ENCODE assay signal across 8 mouse cellular contexts in the genomic region with DNA sequence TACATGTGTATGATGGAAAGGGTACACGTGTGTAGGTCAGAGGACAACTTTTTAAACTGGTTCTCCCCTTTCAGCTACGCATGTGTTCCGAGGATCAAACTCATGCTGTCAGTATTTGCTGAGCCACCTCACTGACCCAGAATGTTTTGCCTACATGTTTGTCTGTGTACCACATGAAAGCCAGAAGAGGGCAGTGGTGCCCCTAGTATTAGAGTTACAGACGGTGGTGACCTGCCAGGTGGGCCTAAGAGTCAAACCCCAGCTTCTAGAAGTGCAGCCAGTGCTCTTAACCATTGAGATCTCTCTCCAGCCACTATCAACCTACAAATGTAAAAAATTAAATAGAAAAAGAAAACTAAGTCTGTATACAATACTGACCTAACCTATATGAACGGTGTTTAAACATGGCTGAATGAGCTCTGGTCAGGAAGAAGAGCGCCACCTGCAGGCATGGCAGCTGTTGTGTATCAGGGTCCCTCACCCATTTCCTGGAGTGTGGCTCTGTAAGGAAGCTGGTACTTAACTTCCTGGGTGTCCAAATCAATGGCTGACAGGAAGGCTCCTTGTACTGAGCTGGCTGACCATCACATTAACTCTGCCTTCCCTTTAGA. TPM values are rescaled to one million over a fixed set of nuclear protein-coding genes. Genes with fewer than 3 reads are reported as not detected.
DNase-seq lines count a peak whose midpoint lies in the region; ATAC-seq lines count a peak whose summit lies in the region.

No protein-coding gene starts in this region.

- peak; percentile 26 for DNase-seq in gastrocnemius, postnatal 10 days
- no peak for DNase-seq in gastrocnemius, postnatal 25 days
- DNase-seq in right cerebral cortex, postnatal 4 days: peak; percentile 58
- DNase-seq in right cerebral cortex, postnatal 36 days (ENCODE audit: low spot score in 2 of 2): no peak
- peak; percentile 43 for DNase-seq in c-Kit-positive CD71-negative TER-119-negative erythroid progenitor cells, embryonic 14.5 days (ENCODE audit: low read depth)
- peak; percentile 13 for DNase-seq in liver, embryonic 13.5 days
- peak; percentile 39 to 46 for DNase-seq in thymus, postnatal 36 days
- DNase-seq in cerebellum, adult 11 months: no peak

- H3K36me3 ChIP-seq in liver, embryonic 13.5 days: peaks cover 92% of the 10 kb centered on the region

- no peak overlapping the region for H3K4me3 ChIP-seq in liver, embryonic 13.5 days (replicated peaks)

- no peaks in the 10 kb centered on the region for H3K27me3 ChIP-seq in liver, embryonic 13.5 days

- WGBS in liver, embryonic 13.5 days (ENCODE audit: insufficient replicate concordance): 82% methylated on average over 6 of the region's 6 CpGs

- no peaks in the 10 kb centered on the region for H3K9me3 ChIP-seq in liver, embryonic 13.5 days (replicated peaks)

- no peak overlapping the region for H3K4me2 ChIP-seq in liver, embryonic 13.5 days

- H3K9ac ChIP-seq in liver, embryonic 13.5 days: no peak overlapping the region

- H3K4me1 ChIP-seq in liver, embryonic 13.5 days (replicated peaks): no peaks in the 10 kb centered on the region

- H3K27ac ChIP-seq in liver, embryonic 13.5 days: no peak overlapping the region

- no peak for ATAC-seq in liver, embryonic 13.5 days (ENCODE audit: low read depth)

RNA-seq across cellular contexts. Expression of gene Camsap1, which starts 51.7 kb away (rescaled TPM):
- total RNA-seq in gastrocnemius, postnatal 10 days (2021): 10 to 100 TPM; 29.5 to 34.8 TPM
- 10 to 100 TPM; 25.7 to 42.1 TPM for total RNA-seq in gastrocnemius, postnatal 25 days (2021)
- 4.1 and 5.4 TPM in 2 replicates for polyA plus RNA-seq in liver, embryonic 13.5 days (2015; fragmentation: Nextera tagmentation; extraction: Ambion mirVana)

Comparison
In these comparisons a context has a peak if more than half of its experiments do, and no peak if none do; other contexts are left out.
1. DNase-seq: peak in gastrocnemius, postnatal 10 days (single experiment), right cerebral cortex, postnatal 4 days (single experiment), c-Kit-positive CD71-negative TER-119-negative erythroid progenitor cells, embryonic 14.5 days (single experiment), liver, embryonic 13.5 days (single experiment) and thymus, postnatal 36 days (2 of 2); none in gastrocnemius, postnatal 25 days (single experiment), right cerebral cortex, postnatal 36 days (0 of 2) and cerebellum, adult 11 months (single experiment).